Mouse (Mus musculus): ENCODE results near the gene Kcnma1. TPM values are rescaled to one million over a fixed set of nuclear protein-coding genes. Genes with fewer than 3 reads are reported as not detected.

Kcnma1 gene
- polyA plus RNA-seq, 2 experiments: 5.4 to 8.5 TPM

GRCm38 (mm10) chr14:23429043-23429442 lies 585.2 kb downstream of the Kcnma1 start:
- Histone ChIP-seq H3K4me2 (replicated peaks; ENCODE audit: low read depth, low read length, severe bottlenecking) (no peak overlapping the region), H3K9me3 (ENCODE audit: control insufficient read depth, low read length) (no peaks in the 10 kb centered on the region), H3K9ac (ENCODE audit: low read depth, low read length, severe bottlenecking) (no peak overlapping the region), H3K27me3 (ENCODE audit: control insufficient read depth, insufficient read depth, low read length) (no peaks in the 10 kb centered on the region), H3K36me3 (ENCODE audit: control insufficient read depth, insufficient read depth, low read length) (no peaks in the 10 kb centered on the region), H3K4me3 (replicated peaks; ENCODE audit: low read length) (no peak overlapping the region), H3K4me1 (ENCODE audit: control insufficient read depth, insufficient read depth, low read length) (peaks cover 6% of the 10 kb centered on the region; the same call in 1 of the 2 replicates), H3K27ac (replicated peaks; ENCODE audit: low read depth, low read length) (no peak overlapping the region)
- 22% methylated on average over 4 of the region's 4 CpGs for WGBS
- DNase-seq (ENCODE audit: low spot score) (peak; percentile 83), ATAC-seq (ENCODE audit: low FRiP score, low read depth) (peak; percentile 65)
- no peak for TF ChIP-seq POLR2A (IDR thresholded peaks at IDR 0.05; ENCODE audit: borderline replicate concordance, extremely low read depth, insufficient read depth, insufficient read length)

- TF ChIP-seq POLR2A (IDR thresholded peaks at IDR 0.05; ENCODE audit: borderline replicate concordance, extremely low read depth, insufficient read depth, insufficient read length): no peak
- Histone ChIP-seq H3K4me3 (replicated peaks; ENCODE audit: low read length) (no peak overlapping the region), H3K9ac (ENCODE audit: low read depth, low read length, severe bottlenecking) (no peak overlapping the region), H3K27ac (replicated peaks; ENCODE audit: low read depth, low read length) (no peak overlapping the region), H3K27me3 (ENCODE audit: control insufficient read depth, insufficient read depth, low read length) (no peaks in the 10 kb centered on the region), H3K36me3 (ENCODE audit: control insufficient read depth, insufficient read depth, low read length) (no peaks in the 10 kb centered on the region), H3K4me1 (ENCODE audit: control insufficient read depth, insufficient read depth, low read length) (peaks cover 6% of the 10 kb centered on the region; the same call in 1 of the 2 replicates), H3K9me3 (ENCODE audit: control insufficient read depth, low read length) (no peaks in the 10 kb centered on the region), H3K4me2 (replicated peaks; ENCODE audit: low read depth, low read length, severe bottlenecking) (no peak overlapping the region)
- no peak for ATAC-seq (ENCODE audit: low FRiP score, low read depth)
- no peak for DNase-seq (ENCODE audit: low spot score)
- WGBS: 43% methylated on average over 12 of the region's 12 CpGs
These were observed 591.7 kb downstream of the Kcnma1 start for GRCm38 (mm10) chr14:23422481-23423040.

- Histone ChIP-seq H3K4me2 (replicated peaks; ENCODE audit: low read depth, low read length, severe bottlenecking) (no peak overlapping the region), H3K27me3 (ENCODE audit: control insufficient read depth, insufficient read depth, low read length) (no peaks in the 10 kb centered on the region), H3K4me1 (ENCODE audit: control insufficient read depth, insufficient read depth, low read length) (no peaks in the 10 kb centered on the region), H3K9ac (ENCODE audit: low read depth, low read length, severe bottlenecking) (no peak overlapping the region), H3K9me3 (ENCODE audit: control insufficient read depth, low read length) (no peaks in the 10 kb centered on the region), H3K36me3 (ENCODE audit: control insufficient read depth, insufficient read depth, low read length) (no peaks in the 10 kb centered on the region), H3K27ac (replicated peaks; ENCODE audit: low read depth, low read length) (no peak overlapping the region), H3K4me3 (replicated peaks; ENCODE audit: low read length) (no peak overlapping the region)
- WGBS: 95% methylated on average over 3 of the region's 3 CpGs
- TF ChIP-seq POLR2A (IDR thresholded peaks at IDR 0.05; ENCODE audit: borderline replicate concordance, extremely low read depth, insufficient read depth, insufficient read length): no peak
- no peak for DNase-seq (ENCODE audit: low spot score)
- ATAC-seq (ENCODE audit: low FRiP score, low read depth): no peak
These were observed 595.3 kb downstream of the Kcnma1 start for GRCm38 (mm10) chr14:23418955-23419354.

- TF ChIP-seq POLR2A (IDR thresholded peaks at IDR 0.05; ENCODE audit: borderline replicate concordance, extremely low read depth, insufficient read depth, insufficient read length): no peak
- ATAC-seq (ENCODE audit: low FRiP score, low read depth): no peak
- no peak overlapping the region for H3K4me3 ChIP-seq (replicated peaks; ENCODE audit: low read length)
- 88% methylated on average over 2 of the region's 2 CpGs for WGBS
- no peaks in the 10 kb centered on the region for H3K4me1 ChIP-seq (ENCODE audit: control insufficient read depth, insufficient read depth, low read length)
- no peak overlapping the region for H3K27ac ChIP-seq (replicated peaks; ENCODE audit: low read depth, low read length)
- H3K27me3 ChIP-seq (ENCODE audit: control insufficient read depth, insufficient read depth, low read length): no peaks in the 10 kb centered on the region
- DNase-seq (ENCODE audit: low spot score): no peak
- no peaks in the 10 kb centered on the region for H3K36me3 ChIP-seq (ENCODE audit: control insufficient read depth, insufficient read depth, low read length)
- no peak overlapping the region for H3K4me2 ChIP-seq (replicated peaks; ENCODE audit: low read depth, low read length, severe bottlenecking)
- no peaks in the 10 kb centered on the region for H3K9me3 ChIP-seq (ENCODE audit: control insufficient read depth, low read length)
- no peak overlapping the region for H3K9ac ChIP-seq (ENCODE audit: low read depth, low read length, severe bottlenecking)
These were observed 607.2 kb downstream of the Kcnma1 start for GRCm38 (mm10) chr14:23407051-23407450.

- H3K27ac ChIP-seq (replicated peaks; ENCODE audit: low read depth, low read length): 0 out of 2 replicates have a peak overlapping the region, but pooled peaks have one; percentile 52
- H3K27me3 ChIP-seq (ENCODE audit: control insufficient read depth, insufficient read depth, low read length): no peaks in the 10 kb centered on the region
- 9% methylated on average over 6 of the region's 6 CpGs for WGBS
- DNase-seq (ENCODE audit: low spot score): peak; percentile 91
- H3K4me1 ChIP-seq (ENCODE audit: control insufficient read depth, insufficient read depth, low read length): peaks cover 4% of the 10 kb centered on the region; the same call in 1 of the 2 replicates
- H3K9me3 ChIP-seq (ENCODE audit: control insufficient read depth, low read length): no peaks in the 10 kb centered on the region
- no peak overlapping the region for H3K4me3 ChIP-seq (replicated peaks; ENCODE audit: low read length)
- no peak for TF ChIP-seq POLR2A (IDR thresholded peaks at IDR 0.05; ENCODE audit: borderline replicate concordance, extremely low read depth, insufficient read depth, insufficient read length)
- no peak overlapping the region for H3K9ac ChIP-seq (ENCODE audit: low read depth, low read length, severe bottlenecking)
- H3K36me3 ChIP-seq (ENCODE audit: control insufficient read depth, insufficient read depth, low read length): no peaks in the 10 kb centered on the region
- no peak overlapping the region for H3K4me2 ChIP-seq (replicated peaks; ENCODE audit: low read depth, low read length, severe bottlenecking)
- peak; percentile 89 for ATAC-seq (ENCODE audit: low FRiP score, low read depth)
These were observed 613.4 kb downstream of the Kcnma1 start for GRCm38 (mm10) chr14:23400777-23401469.

Measured in limb, embryonic 14.5 days (tissue).